Mouse (Mus musculus) spleen, postnatal 36 days (tissue): ENCODE results near the gene Prpf40b.

Source experiments
- DNase-seq, 2 experiments: peaks; one replicate each; pipeline ENCODE4 v3.0.0; 2022; ENCODE audit warnings: low spot score in 2 of 2, mixed read lengths in 1 of 2

The Prpf40b gene

DNA sequence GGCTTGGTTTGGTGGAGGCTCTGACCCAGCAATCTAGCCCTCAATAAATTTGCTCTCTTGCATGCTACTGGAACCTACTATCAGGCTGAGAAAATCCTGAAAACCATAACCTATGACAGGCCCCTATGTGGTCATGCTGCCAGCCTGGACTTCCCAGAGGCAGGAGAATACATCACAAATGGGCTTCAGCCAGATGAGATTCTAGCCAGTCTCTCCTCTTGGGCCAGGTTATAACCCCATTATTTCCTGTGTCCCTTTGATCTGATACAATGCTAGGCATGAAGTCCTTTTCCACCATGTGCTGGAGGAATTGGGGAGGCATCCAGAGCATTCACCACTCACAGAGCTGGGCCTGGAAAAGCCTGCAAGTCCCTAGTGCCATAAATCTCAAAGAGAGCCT, 37.2 kb downstream of the Prpf40b start:
- DNase-seq, result no peak

DNA sequence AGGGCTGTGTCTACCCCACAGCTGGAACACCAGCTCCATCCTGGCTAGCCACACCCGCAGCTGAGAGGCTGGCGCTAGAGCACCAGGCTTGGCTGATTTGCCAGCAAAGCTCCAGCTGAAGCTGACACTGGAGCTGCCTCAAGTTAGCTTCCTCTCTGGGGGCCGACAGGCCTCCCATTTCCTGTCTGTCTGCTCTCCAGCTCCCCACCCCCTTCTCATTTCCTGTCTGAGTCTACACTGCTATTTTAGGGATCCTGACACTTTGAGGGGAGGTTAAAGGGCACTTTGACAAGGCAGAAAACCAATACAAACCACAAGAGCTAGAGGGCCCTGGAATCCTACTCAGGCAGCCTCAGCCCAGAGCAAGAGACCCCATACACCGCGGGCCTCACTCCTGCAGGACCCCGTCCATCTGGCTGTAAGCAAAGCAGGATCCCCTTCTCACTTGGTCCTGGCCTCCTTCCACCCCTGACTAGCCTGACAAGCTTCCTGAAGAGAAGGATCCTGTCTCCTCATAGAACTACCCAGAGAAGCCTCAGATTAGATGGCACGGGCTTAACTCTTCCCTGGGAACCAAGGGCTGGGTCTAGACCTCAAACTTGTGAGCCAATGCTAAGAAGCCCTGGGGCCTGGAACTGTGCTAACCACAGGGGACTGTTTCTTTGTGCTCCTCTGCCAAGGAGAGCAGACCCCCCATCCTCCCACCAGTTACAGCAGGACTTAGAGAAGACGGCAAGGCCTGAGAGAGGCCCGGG, 38.2 kb downstream of the Prpf40b start:
- peak; percentile 88 to 90 for DNase-seq

DNA sequence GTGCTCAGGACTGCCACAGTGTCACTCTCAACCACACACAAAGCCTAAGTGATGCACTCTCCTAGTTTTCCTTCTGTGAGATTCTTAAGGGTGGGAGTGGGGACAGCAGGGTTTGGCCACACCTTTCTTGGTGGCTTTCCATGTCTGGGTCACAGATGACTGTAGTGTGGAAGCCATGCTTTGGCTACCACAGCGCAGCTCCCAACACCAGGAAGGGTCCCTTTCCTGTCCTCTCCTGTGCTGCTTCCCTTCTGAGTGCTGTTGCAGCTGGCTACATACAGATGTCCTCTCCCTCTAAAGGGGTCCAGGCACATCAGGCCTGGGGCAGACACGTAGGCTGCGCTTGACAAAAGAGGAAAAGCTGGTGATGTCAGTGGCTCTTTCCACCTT, 38.8 kb downstream of the Prpf40b start:
- DNase-seq, result no peak

DNA sequence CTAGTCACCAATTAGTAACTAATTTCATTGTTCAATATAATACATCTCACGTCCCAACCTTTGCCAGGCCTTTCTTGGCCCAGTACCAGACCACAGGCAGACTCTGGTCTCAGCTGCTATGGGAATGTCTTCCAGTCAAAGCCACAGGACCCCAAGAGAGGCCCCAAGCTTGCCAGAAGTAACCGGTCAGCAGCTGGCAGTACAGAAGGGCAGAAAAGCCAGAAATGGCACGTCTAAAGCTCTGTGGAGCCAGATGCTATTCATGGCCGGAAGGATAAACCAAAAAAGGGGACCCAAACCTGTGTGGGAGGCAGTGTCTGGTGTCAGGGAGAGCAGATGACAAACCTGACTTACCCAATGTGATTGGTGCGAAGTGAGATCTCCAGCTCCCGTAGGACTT, 39.6 kb downstream of the Prpf40b start:
- no peak for DNase-seq

DNA sequence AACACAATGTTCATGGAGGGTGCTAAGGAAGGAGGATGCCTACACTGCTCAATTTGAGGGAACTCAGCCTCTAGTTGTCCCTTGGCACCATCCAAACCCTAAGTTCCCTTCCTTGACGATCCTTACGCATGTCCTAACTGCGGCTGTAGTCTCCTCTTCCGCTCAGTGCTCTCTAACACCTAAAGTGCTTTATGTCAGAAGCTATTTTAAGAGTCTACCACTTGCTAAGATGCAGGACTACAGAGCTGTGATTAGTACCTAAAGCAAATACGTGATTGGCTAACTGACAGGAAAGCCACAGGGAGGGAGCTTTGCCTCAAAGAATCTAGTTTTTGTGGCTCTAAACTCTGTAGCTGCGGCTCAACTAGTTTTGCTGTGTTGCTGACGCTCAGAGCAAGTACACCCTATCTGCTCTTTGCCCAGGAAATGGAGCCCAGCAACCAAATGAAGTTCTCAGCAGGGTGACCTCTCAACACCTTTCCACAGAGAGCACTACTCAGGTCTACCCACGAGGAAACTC, 41.0 kb downstream of the Prpf40b start:
- no peak for DNase-seq

DNA sequence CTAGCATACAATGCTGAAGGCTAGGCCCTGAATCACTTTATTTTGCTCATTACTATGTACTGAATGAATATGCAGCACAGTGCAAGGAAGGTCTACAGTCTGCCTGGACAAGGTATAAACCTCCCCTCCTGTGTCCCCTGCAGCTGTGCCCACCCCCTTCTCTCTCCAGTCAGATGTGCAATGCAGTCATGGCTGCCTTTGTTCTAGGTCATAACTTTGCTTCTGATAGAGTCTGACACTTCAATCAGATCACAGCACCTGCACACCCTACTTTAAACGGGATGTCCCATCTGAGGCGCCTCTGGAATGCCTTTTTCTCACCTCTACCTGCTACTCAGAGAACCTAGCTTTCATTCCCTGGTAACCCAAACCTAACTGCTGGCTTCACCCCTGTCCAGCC, 44.0 kb downstream of the Prpf40b start:
- DNase-seq, result no peak

DNA sequence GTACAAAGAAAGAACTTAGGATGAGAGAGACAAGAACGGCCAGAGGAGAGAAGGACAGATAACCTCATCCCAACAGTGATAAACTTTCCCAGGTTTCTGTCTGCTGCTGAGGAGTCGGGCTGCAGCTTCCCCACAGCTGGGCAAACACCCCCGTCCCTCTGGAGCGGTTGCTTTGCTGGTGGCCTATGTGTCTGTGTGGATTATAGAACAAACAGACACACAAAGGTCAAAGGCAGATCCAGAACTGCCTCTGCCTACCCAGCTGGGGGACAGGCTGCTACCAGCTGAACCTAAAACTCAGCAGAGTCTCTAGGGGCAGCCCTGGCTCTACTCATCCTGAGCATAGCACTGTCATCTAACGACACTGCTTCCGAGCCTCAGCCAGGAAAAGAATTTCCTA, 44.8 kb downstream of the Prpf40b start:
- DNase-seq, result no peak

- peak; percentile 86 to 88 for DNase-seq
Observed at GRCm38 (mm10) chr15:99341102-99341501, 46.2 kb downstream of the Prpf40b start.

- DNase-seq, result peak in 1 of 2 experiments; percentile 41
Observed at GRCm38 (mm10) chr15:99342194-99342981, 47.5 kb downstream of the Prpf40b start.

GRCm38 (mm10) chr15:99343414-99344147, 48.7 kb downstream of the Prpf40b start:
- no peak for DNase-seq

GRCm38 (mm10) chr15:99344148-99344870, 49.4 kb downstream of the Prpf40b start:
- no peak for DNase-seq

DNA sequence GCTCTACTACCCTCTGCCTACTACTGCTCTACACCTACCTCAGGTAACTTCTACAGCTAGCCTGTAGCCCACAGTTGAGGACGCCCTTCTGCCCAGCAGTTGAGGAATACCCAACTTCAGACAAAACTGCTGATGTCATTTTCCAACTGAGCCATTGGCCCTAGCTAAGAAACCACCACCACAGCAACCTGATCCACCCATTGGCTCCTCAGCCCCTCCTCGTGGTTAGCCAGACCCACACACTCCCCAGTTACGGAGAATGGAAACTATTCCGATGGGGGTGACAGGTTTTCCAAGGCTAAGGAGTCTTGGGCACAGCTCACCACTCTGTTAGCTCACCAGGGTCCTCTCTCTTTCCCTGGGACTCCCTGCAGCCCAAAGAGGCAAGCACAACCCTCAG, 50.1 kb downstream of the Prpf40b start:
- DNase-seq, result no peak

DNA sequence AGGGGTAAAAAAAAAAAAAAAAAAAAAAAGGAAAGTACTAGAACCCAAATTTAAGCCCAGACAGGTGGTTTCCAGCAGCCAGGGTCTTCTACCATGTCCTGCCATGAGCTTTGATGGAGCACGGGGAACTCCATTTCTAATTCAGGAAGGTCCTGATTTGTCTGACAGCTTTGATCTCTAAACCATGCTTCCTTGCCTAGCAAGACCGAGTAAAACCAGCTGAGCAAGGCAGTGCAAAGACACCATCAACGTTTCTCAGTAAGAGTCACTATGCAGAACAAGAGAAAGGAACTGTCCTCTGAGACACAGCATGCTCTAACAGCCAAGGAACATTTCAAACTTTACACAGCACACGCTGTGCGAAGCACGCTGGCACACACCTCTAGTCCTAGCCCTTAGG, 56.7 kb downstream of the Prpf40b start:
- DNase-seq, result peak; percentile 54 to 55

GRCm38 (mm10) chr15:99352306-99352705, 57.4 kb downstream of the Prpf40b start:
- DNase-seq, result no peak

DNA sequence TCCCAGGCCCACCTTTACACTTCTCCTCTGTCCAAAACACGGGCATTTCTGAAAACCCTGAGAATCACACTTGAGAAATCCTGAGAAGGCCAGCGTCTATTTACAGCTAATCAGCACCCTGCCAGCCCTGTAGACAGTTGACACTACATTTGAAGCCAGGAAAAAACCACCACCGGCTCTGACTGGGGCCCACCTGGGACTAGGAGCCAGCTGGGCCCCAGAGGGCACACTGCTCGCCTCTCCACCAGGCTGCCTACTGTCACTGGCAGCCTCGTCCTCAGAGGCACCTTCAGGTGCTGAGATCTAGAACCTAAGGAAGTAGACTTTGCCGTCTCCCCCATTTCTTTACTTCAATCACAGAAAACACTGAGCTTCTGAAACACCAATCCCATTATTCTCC, 60.8 kb downstream of the Prpf40b start:
- no peak for DNase-seq

GRCm38 (mm10) chr15:99356462-99356861, 61.6 kb downstream of the Prpf40b start:
- no peak for DNase-seq

DNA sequence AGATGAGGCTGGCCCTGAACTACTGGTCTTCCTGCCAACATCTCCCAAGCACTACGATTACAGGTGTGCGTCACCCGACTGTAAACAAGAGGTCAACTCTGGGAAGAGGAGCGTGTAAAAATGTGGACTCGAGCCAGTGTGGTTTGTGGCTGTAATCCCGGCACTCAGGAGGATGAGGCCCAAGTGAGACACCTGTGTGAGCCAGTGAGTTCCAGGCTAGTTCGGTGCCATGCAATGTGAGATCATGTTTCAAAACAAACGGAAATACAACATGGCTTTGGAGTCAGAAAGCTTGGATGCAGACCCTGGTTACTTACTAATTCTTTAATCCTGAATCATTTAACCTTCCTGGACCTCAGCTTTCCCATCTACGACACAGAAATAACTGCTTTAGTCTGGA, 64.1 kb downstream of the Prpf40b start:
- no peak for DNase-seq

GRCm38 (mm10) chr15:99364022-99364530, 69.2 kb downstream of the Prpf40b start:
- DNase-seq, result no peak

- peak; percentile 85 to 87 for DNase-seq
Observed at GRCm38 (mm10) chr15:99364921-99365320, 70.0 kb downstream of the Prpf40b start.
